Mouse (Mus musculus) mesoderm, embryonic 11.5 days (tissue): Measurements from ENCODE around the gene Alkbh2.
A peak's percentile ranks its signal among the peaks of the same experiment; 100 is the strongest.

Experiments used
- DNase-seq: peaks from one replicate; pipeline ENCODE4 v3.0.0-alpha.2; 2012; ENCODE audit warnings: low read depth, low spot score

Gene Alkbh2

GRCm38 (mm10) chr5:114146028-114146888, 18.2 kb upstream of the Alkbh2 start, which contains the start of gene Acacb:
Gene Acacb, plus strand, starts transcription at chr5:114146535.
- DNase-seq: peak; percentile 20

DNA sequence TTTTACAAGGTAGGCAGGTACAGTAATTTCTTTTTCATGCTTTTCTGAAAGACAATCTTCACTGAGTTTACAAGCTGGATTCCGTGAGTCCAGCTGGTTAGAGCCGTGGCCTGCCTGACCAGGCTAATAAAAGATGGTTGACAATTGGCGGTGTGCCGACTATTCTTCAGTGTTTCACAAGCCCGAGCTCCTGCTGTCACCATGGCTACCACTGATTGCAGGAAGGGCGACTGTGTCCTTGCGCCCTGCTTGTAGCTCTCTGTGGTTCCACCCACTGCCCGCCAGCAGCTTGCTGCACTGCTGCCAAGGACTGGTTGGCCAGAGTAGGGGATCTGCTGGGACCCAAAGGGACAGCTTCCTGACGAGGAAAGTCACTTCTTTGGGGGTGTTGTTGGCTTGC, 11.2 kb upstream of the Alkbh2 start:
- peak; percentile 32 for DNase-seq

DNA sequence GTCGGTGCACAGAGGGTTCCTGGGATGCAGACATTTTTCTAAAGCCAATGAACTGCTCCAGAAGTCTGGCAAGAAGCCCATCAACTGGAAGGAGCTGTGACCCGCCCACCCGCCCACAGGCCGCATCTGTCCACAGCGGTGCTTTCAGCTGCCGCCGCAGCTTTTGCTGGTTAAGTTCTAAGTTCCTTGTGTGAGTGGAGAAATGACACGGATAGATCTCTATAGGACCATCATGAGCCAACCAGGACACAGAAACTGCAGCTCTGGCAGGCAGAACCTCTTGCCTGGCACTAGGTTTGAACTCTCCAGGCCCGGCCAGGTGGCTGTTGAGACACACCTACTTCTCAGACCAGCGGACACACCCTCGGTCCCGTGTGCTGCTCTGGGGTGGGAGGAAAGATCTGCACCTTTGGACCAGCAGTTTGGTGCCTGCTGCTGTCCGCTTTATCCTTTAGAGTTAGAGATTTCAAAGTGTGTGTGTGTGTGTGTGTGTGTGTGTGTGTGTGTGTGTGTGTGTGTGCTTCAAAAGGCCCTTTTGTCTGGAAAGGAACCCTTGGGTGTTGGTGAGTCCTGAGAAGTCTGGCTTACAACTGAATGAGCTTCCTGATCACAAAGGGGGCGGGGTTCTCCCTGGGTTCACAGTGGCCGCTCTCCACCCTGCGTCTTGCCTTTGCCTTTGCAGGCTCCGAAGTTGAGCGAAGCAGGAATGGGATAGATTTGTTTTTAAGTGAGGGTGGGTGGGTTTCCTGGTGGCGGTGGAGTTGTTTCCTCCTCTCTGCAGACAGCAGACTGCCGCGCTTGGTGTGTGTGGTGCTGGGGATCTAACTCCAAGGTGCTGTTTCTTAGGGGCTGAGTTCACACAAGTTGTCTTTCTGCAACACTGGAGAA, 10.5 kb upstream of the Alkbh2 start:
- DNase-seq: no peak

DNA sequence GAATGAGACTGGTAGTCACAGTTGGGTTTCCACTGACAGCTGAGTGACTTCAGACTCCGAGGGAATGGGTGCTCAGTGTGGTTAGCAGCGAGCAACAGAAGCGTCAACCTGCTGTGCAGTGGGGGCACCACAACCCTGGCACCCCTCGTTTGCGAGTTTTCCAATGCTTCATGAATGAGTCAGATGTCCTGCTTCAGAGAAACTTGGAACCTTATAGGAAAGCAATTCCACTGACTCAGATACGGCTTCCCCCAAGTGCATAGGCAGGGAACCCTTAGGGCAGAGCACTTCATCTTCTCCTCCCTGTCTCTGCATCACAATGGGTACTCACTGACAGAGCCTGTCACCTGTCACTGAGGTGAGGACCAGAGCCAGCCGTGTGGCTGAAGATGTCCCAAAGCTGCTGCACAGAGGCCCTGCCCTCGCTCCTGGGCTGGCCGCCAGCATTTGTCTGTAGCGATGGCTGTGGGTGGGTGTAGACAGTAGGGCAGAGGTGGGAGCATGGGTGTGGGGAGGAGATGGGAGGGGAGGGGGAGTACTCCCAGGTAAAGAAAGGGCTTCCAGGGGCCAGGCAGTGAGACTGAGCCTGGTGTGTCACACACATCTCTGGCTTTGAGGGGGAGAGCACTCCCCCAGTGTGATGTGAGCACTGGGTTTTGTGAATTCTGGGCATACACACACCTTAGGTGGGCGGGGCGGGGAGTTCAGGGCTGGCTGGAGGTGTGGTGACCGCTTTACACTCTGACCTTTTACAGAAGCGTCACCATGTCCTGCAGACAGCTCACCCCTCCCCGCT, 9.7 kb upstream of the Alkbh2 start:
- no peak for DNase-seq

DNA sequence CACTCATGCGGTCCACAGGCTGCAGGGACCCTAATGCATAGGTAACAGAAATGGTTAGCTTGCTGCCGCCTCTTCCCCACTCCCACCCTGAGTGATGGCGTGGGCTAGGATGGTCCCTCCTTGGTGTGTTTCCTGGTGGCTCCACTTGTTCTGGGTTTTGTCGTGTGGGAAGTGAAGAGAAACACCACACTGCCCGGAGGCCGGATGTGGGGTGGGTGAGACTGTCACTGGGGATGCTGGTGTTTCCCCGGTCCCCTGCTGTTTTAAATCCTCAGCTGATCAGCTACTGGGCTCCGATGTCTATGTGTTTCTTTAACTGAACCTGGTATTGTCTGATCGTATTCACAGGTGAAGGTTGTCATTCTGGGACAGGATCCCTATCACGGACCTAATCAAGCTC, 7.5 kb upstream of the Alkbh2 start:
- DNase-seq: no peak

- peak; percentile 23 for DNase-seq
Observed at GRCm38 (mm10) chr5:114134091-114134534, 6.1 kb upstream of the Alkbh2 start.

- no peak for DNase-seq
Observed at GRCm38 (mm10) chr5:114132841-114133240, 4.8 kb upstream of the Alkbh2 start.

DNA sequence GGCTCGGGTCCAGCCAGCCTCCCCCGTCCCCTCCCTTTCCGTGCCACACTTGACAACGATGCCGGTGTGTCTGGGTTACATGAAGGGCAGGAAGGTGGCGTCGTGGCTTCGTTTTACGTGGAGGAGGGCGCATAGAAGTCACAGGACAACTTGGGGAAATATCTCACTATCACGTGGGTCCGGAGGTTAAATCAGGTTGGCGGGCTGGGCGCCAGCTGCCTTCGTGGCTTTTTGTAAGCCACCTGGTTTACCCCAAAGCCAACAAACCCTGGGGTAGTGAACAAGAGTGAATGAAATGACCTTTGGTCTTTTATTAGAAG, 3.5 kb upstream of the Alkbh2 start:
- DNase-seq: peak; percentile 48

- DNase-seq: peak; percentile 92
Observed at GRCm38 (mm10) chr5:114130698-114131520, 2.9 kb upstream of the Alkbh2 start.

DNA sequence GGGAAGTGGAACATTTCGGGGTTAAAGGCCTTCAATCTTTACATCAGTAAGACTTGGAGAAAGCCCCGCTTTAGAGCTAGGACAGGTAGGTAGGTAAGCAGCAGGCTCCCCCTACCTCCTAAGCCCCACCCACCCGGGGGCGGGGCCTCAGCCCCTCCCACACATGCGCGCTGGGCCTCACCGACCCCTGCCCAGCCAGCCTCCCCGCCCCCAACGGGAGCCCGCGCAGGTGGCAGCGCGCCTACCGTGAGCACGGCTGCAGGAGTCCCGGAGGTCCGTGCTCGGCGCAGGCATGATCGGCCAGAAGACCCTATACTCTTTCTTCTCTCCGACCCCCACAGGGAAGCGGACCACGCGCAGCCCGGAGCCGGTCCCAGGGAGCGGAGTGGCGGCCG, 2.2 kb upstream of the Alkbh2 start, which contains the start of gene Ung:
Ung (plus strand) TSS at position 176 of the 395 bp plus-strand sequence.
- peak; percentile 76 for DNase-seq

DNA sequence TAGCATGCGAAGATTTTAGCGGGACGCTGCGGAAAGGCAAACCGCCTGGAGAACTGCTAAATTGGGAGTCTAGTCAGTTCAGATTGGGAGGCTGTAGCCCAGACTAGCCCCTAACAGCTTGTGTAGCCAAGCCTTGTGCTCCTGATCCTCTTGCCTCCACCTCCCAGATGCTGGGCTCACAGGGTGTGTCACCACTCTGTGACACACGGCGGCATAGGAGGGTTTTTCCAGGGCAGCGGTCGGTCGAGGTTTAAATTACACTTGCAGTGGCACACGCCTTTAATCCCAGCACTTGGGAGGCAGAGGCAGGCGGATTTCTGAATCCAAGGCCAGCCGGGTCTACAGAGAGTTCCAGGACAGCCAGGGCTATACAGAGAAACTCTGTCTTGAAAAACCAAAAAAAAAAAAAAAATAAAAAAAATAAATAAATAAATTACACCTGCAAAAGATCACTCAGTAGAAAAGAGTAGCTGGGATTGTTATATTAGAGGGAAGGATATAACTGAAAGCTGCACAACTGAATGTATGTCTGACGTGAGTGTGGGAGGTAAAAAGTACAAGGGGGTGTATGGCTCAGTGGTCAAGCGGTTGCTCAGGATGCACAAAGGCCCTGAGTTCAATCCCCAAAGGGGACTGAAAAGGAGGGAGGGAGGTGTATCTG, 1.7 kb upstream of the Alkbh2 start:
- no peak for DNase-seq

GRCm38 (mm10) chr5:114126499-114127244, 1.3 kb downstream of the Alkbh2 start:
- no peak for DNase-seq

- no peak for DNase-seq
Observed at GRCm38 (mm10) chr5:114126008-114126407, 2.0 kb downstream of the Alkbh2 start.

DNA sequence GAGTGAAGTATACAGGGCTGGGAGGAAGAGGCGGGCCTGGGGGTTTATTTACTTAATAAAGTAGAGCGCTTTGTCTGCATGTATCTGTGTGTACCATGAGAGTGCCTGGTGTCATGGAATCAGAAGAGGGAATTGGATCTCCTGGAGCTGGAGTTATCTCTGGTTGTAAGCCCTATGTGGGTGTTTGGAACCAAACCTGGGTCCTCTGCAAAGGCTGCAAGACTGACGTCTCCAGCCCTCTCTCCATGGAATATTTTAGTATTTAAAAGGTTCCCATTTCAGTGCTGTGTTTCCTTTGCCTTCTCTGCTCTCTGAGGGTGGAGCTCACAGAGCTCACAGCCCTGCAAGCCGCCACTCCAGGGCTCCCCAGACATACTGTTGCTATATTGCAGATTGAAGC, 8.2 kb downstream of the Alkbh2 start:
- DNase-seq: no peak

DNA sequence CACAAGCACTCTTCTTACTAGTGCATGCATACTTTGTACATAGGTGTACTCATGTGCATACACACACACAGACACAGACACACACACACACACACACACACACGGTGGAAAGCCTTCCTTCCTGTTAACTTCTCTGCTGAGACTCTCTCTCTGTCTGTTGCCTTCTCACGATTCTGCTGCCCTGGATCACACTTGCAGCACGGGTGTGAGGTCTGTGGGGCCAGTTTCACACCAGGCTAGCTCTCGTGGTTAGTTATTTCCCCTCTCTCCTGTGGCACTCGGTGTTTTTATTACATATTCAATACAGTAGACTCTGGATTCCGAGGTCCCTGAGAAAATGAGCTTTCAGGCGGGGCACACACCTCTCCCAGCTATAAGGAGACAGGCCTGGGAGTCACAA, 11.4 kb downstream of the Alkbh2 start:
- no peak for DNase-seq

GRCm38 (mm10) chr5:114115030-114115429, 13.0 kb downstream of the Alkbh2 start:
- no peak for DNase-seq

GRCm38 (mm10) chr5:114113334-114113733, 14.7 kb downstream of the Alkbh2 start:
- DNase-seq: no peak

DNA sequence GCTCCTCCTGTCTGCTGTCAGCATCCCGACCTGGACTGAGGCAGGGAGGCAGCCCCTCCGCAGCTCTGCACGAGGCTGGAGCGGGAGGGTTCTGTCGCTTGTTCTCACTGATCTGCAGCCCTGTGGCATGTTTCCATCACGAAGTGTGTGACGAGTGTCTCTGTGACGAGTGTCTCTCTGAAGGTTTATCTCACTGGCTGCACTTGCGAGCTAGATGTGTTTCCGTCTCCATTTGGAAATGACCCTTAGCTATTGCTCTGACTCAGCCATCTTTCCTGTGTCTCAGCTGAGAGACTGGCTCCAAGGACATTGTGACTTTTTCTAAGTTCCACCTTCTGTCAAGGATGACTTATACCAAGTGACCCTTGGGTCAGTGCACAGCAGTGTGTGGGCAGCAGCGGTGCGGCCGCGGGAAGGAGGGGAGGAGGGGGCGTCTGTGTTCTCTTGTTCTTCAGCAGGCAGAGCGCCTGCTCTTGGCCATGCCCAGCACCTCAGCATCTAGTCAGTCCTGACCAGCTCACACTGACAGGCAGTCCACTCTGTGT, 21.6 kb downstream of the Alkbh2 start:
- DNase-seq: no peak

DNA sequence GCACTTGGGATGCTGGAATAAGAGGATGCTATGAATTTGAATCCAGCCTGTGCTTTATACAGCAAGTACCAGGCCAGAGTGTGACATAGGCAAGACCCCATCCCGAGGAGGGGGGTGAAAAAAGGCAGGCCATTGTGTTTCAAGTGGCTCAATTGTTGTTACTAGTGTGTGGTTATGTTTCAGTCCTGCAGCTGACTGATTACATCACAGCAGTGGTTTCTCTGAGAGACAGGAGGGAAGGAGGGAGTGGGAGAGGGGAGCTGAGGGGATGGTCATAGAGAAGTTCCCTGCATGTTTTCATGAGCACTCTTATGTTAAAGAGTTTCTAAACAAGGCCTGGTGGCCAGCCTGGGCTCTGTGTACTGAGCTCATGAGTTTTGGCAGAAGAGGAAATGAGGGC, 25.2 kb downstream of the Alkbh2 start:
- DNase-seq: no peak
